Mouse (Mus musculus) central nervous system, embryonic 14 days (tissue): ENCODE measurements around the gene Coq8a. TPM values are rescaled to one million over a fixed set of nuclear protein-coding genes. Genes with fewer than 3 reads are reported as not detected.

ENCODE experiments used
- polyA plus RNA-seq: library from polyadenylated mRNA; depleted of rRNA; stranded (reverse); fragments of >200 nt; gene quantifications from 2 replicates; pipeline ENCODE4 v1.2.3, GENCODE M21; 2012; rRNA removed

Gene Coq8a
- polyA plus RNA-seq: 1.8 and 2.5 TPM in 2 replicates

GRCm38 (mm10) chr1:180198959-180199714 lies at the start of gene Coq8a:
Gene Coq8a, minus strand, starts transcription at chr1:180199602.

Other genes with a start within 250 kb of the Coq8a start
- gene Cdc42bpa, start 239.1 kb downstream of the Coq8a start, polyA plus RNA-seq: 44.4 and 45.1 TPM in 2 replicates
- gene Psen2, start 63.8 kb upstream of the Coq8a start, polyA plus RNA-seq: 16.1 and 18.2 TPM in 2 replicates
- gene Itpkb, start 130.9 kb upstream of the Coq8a start, polyA plus RNA-seq: 4.5 and 7.0 TPM in 2 replicates